Mouse (Mus musculus): ENCODE results near the gene Tiam1.

Tiam1 gene

GRCm38 (mm10) chr16:90143760-90144516 lies at the start of gene Tiam1:
Gene Tiam1, minus strand, starts transcription at chr16:90143769.
- DNase-seq (ENCODE audit: low read depth): peak; percentile 100

- no peak for DNase-seq (ENCODE audit: low read depth)
These were observed 47.7 kb upstream of the Tiam1 start for GRCm38 (mm10) chr16:90191289-90191688.

DNA sequence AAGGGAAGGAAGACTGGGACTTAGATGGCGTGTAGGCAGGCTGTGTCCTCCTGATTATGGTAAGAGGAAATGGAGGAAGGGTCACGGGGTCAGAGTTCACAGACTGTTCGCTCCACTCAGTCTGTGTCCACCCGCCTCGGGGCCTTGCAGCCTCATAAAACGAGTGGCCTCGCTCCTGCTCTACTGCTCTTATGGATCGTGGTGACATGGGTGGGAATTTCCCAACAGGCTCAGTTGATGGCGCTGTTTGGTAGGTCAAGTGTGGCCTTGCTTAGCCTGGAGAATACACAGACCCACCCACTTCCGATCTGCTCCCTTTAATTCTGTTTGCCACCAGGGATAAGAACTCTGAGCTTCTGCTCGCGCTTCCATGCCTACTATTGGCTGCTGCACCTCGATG lies 43.9 kb upstream of the Tiam1 start:
- DNase-seq (ENCODE audit: low read depth): peak; percentile 95

- DNase-seq (ENCODE audit: low read depth): peak; percentile 87
These were observed 42.5 kb upstream of the Tiam1 start for GRCm38 (mm10) chr16:90185928-90186588.

- no peak for DNase-seq (ENCODE audit: low read depth)
These were observed 40.6 kb upstream of the Tiam1 start for GRCm38 (mm10) chr16:90184135-90184534.

GRCm38 (mm10) chr16:90181673-90182072 lies 38.1 kb upstream of the Tiam1 start:
- no peak for DNase-seq (ENCODE audit: low read depth)

- DNase-seq (ENCODE audit: low read depth): peak; percentile 85
These were observed 37.4 kb upstream of the Tiam1 start for GRCm38 (mm10) chr16:90180975-90181374.

GRCm38 (mm10) chr16:90179892-90180291 lies 36.3 kb upstream of the Tiam1 start:
- no peak for DNase-seq (ENCODE audit: low read depth)

- no peak for DNase-seq (ENCODE audit: low read depth)
These were observed 34.8 kb upstream of the Tiam1 start for GRCm38 (mm10) chr16:90178404-90178803.

GRCm38 (mm10) chr16:90177425-90177824 lies 33.9 kb upstream of the Tiam1 start:
- peak; percentile 100 for DNase-seq (ENCODE audit: low read depth)

DNA sequence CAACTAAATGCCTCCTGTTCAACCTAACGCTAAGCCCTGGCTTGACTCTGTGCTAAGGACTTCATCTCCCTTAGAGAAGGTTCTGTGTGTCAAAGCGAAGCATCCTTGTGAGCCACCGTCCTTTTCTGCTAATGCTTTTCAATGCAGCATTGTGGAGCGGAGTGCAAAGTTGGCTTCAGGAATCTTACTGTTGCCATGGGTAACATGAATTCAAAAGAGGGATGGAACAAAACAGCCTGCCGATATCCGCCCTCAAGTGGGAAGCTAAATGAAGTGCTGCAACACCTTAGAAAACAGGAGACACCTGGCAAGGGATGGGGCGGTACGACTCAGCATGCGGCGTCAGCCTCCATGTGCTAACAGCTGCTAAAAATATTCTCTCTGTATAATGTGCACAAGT lies 32.9 kb upstream of the Tiam1 start:
- peak; percentile 45 for DNase-seq (ENCODE audit: low read depth)

DNA sequence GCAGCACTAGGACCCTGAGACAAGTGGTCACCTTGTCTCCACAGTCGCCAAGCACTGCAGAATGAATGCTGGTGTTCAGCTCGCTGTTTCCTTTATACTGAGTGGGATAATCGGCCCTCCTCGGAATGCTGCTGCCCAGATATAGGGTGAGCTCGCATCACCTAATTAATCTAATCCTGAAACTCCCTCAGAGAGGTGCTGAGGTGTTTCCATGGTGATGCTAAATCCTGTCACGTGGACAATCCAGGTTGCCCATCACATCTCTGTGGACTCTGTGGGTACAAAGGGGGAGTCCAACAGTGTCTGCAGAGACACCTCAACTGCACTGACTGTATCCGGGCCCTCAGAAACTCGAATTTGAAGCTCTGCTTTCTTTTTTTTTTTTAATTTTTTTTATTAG lies 27.8 kb upstream of the Tiam1 start:
- DNase-seq (ENCODE audit: low read depth): no peak

- DNase-seq (ENCODE audit: low read depth): no peak
These were observed 27.1 kb upstream of the Tiam1 start for GRCm38 (mm10) chr16:90170676-90171075.

DNA sequence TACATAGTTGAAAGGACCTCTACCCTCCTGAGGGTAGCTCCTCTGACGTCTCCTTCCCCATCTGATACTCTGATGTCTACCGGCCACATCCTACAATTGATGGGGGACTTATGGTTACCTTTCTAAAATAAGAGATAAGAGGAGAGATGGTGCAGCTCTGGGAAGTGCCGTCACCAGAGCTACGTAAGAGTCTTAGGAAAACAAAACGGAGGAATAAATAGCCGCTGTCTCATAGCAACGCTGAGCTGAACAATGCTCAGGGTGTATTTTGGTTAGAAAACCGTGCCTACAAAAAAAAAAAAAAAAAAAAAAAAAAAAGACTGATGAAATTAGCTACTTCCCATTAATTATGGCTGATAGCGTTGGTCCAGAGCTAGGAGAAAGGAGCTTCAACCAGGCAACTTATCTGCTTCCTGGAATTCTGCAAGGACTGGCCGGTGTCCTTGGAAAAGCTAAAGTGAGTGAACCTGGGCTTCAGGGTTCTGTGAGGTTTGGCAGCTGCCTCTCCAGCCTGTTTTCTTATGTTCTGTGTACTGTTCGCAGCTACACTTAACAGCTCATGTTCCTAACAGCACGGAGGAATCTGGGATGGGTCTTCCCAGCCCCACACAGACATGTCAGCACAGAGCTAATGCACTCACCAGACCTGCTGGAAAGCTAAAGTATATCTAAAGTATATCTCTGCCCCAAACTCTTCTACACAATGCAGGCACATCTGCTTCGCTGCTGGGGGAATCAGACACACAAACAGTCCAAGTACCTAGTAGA lies 26.5 kb upstream of the Tiam1 start:
- no peak for DNase-seq (ENCODE audit: low read depth)

- DNase-seq (ENCODE audit: low read depth): peak; percentile 88
These were observed 24.1 kb upstream of the Tiam1 start for GRCm38 (mm10) chr16:90167646-90168045.

- DNase-seq (ENCODE audit: low read depth): no peak
These were observed 21.9 kb upstream of the Tiam1 start for GRCm38 (mm10) chr16:90165435-90165834.

DNA sequence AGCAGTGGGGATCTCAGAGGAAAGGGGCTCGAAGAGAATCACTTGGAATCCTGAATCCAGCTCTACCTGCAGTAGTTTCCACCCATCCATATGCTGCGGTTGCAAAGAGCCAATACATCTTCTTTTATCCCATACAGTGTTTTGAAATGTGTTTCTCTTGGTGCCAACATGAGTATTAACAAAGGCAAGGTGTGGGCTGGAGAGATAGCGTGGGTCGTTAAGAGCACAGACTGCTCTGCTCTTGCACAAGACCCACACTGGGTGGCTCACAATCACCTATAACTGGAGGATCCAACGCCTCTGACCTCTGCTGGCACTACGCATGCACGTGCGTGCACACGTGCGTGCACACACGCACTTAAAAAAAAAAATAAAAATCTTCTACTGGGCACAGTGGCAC lies 21.4 kb upstream of the Tiam1 start:
- no peak for DNase-seq (ENCODE audit: low read depth)

GRCm38 (mm10) chr16:90155080-90155479 lies 11.5 kb upstream of the Tiam1 start:
- no peak for DNase-seq (ENCODE audit: low read depth)

DNA sequence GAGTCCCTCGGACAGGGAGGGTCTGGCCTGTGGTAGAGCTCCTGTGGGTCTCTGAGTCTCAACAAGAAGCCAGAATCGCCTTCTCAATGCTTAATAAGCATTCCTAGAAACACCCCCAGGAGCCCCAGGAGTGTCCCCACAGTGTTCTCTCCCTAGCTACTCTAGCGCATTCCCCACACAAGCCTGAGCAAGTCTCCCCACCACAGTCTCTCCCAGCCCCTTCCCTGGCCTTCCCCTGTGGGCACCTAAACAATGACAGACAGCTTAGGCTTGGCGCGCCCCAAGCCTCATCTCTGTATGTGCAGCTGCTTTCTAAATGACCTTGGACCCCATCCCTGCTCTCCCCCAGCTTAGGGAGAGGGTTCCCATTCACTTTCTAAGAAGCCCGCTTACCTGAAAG lies 7.3 kb upstream of the Tiam1 start:
- no peak for DNase-seq (ENCODE audit: low read depth)

- no peak for DNase-seq (ENCODE audit: low read depth)
These were observed 6.6 kb upstream of the Tiam1 start for GRCm38 (mm10) chr16:90150126-90150525.

- DNase-seq (ENCODE audit: low read depth): no peak
These were observed 5.8 kb upstream of the Tiam1 start for GRCm38 (mm10) chr16:90149335-90149734.

DNA sequence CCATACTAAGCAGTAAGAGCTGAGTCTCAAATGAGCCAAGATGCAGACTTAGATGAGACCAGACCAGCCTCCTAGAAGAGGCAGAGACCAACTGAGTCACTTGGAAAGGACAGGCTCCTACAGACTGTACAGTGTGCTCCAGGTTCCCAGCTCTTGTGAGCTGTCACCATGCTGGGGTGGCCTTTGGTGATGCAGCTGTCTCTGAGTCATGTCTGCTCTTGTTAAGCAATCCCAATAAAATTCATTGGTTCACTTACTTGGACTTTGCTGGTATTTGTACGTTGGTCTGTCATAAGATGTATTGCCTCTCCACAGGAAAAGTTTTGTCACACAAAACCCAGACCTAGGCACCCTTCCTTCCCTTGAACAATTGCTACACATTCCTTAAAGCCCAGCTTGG lies 1.7 kb upstream of the Tiam1 start:
- peak; percentile 91 for DNase-seq (ENCODE audit: low read depth)

GRCm38 (mm10) chr16:90144541-90144940 lies 972 bp upstream of the Tiam1 start:
- DNase-seq (ENCODE audit: low read depth): no peak
